Mouse (Mus musculus) layer of hippocampus, adult 9-10 months (tissue): ENCODE data around the gene Myo18a.

Source experiments
- DNase-seq: peaks from one replicate; pipeline ENCODE4 v3.0.0; 2022; ENCODE audit warnings: low spot score

The Myo18a gene

GRCm38 (mm10) chr11:77900187-77900586 lies 137.1 kb downstream of the Myo18a start:
- no peak for DNase-seq

GRCm38 (mm10) chr11:77900696-77901095 lies 137.7 kb downstream of the Myo18a start:
- DNase-seq = no peak

GRCm38 (mm10) chr11:77901366-77901765 lies 138.3 kb downstream of the Myo18a start:
- no peak for DNase-seq

DNA sequence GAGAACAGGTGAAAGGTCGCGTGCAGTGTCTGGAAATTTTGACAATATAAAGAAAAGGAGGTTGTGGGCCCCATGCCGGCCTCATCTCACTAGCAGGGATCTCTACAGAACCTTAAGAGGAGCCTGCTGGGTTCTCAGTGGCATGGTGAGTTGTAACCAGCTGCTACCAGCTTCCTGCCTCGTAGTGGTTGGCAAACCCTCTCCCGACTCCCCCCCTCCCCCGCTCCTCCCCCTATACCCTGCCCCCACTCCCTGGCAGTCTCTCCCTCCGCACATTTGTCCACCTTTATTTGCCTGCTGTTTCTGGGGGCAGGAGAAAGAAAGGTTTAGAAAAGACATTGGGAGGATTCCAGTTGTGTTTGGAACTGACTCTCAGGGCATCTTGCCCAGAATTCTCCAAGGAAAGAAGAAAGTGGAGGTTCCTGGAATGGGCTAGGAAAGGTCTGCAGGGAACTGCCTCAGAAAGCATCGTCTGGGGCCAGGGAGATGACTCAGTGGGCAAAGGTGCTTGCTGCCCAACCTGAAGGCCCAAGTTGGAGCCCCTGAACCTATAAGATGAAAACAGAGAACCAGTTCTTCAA lies 138.8 kb downstream of the Myo18a start:
- no peak for DNase-seq

DNA sequence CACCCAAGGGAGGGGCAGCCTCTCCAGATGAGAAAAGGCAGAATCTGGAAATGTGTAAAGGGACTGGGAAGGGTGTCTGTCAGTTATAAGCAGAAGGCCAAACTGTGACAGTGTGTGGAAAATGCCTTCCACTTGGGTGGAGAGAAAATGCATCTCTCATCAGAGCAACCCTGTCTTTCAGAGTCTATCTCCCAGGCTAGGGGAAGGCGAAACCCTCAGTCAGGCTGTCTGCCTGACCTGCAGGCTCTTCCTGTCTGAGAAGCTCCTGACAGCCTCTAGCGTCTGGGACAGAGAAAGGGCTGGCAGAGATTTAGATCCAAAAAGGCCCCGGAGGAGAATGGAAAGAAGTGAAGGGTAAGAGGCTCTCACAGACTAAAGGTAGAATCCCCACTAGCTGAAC lies 140.7 kb downstream of the Myo18a start:
- DNase-seq = no peak

DNA sequence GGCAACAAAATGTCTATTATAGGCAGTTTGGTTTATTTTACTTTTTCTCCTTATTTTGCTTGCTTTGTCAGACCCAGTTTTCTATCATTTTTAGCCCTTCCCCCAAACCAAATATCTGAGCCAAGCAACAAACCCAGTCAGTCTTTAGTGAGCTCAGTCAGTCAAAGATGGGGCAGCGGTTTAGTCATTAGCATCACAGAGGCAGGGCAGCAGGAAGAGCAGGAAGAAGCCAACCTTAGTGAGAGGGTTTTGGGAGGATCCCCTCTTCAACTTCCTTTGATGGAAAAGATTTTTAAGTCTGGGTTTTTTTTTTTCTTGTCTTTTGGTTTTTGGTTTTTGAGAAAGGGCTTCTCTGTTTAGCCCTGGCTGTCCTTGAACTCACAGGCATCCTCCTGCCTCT lies 141.7 kb downstream of the Myo18a start:
- DNase-seq = no peak

GRCm38 (mm10) chr11:77906097-77906687 lies 143.1 kb downstream of the Myo18a start:
- DNase-seq = no peak

DNA sequence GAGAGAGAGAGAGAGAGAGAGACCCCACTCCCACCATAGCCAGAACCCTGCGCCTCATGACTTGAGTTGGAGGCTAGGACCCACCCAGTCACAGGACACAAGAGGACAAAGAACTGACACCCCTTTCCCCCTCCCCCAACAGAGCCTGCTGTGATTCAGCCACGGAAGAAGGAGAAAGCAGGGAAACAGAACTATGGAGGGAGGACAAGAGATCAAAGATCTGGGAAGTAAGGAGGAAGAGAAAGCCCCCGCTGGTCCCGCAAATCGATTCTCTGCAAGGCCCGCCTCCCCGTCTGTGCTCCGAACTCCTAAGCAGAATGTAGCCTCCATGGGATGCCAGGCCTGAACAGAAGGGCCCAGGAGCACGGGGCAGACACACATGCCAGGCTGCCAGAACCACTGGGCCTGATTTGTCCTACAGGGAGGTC lies 143.7 kb downstream of the Myo18a start:
- DNase-seq = no peak

DNA sequence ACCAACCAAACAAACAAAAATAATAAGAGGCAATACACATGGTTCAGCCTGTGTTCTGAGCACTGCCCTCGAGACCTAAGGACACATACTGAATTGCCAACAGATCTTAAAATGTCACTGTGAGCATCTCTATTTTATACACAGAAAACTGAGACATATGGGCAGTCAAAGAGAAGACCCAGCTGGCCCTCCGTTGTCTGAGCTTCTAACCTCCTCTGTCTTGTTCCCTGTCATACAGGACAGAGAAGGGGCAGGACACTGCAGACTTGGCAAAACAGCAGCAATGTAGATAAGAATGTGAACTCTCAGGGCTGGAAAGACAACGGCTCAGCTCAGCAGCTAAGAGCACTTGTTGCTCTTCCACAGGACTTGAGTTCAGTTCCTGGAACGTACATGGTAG lies 145.4 kb downstream of the Myo18a start:
- DNase-seq = no peak

GRCm38 (mm10) chr11:77909376-77909775 lies 146.3 kb downstream of the Myo18a start:
- DNase-seq = no peak

GRCm38 (mm10) chr11:77909776-77910175 lies 146.7 kb downstream of the Myo18a start:
- no peak for DNase-seq

GRCm38 (mm10) chr11:77913505-77913904 lies 150.5 kb downstream of the Myo18a start:
- DNase-seq = no peak

- DNase-seq = no peak
These were observed 151.7 kb downstream of the Myo18a start for GRCm38 (mm10) chr11:77914598-77915260.
